Mouse (Mus musculus) embryonic facial prominence, embryonic 11.5 days (tissue): ENCODE measurements at regions not wholly inside any gene's neighbourhood (a gene's known extent, or its start where the extent isn't known, plus 50 kb on each side); places are given as distances from the start of the nearest gene placed in this dataset.
A peak's percentile ranks its signal among the peaks of the same experiment; 100 is the strongest.

Experiments used
- ATAC-seq: fragments of 200-750 bp; cut with Nextera tagmentation; replicated peaks from 2 replicates; pipeline ENCODE4 v1.8.0; 2017; ENCODE audit warnings: low read depth; ENCODE audit not compliant: insufficient number of reproducible peaks, low FRiP score, low TSS enrichment
- DNase-seq: peaks from one replicate; pipeline ENCODE4 v3.0.0-alpha.2; 2015; ENCODE audit warnings: low spot score
- H3K27ac ChIP-seq: fragments of 300-500 bp; sonication (generic); replicated peaks from 2 replicates; pipeline ENCODE4 v1.5.1; 2014; ENCODE audit warnings: mild to moderate bottlenecking, low read depth, low read length, control low read depth
- H3K27me3 ChIP-seq: fragments of 300-500 bp; sonication (generic); 2 replicates; pipeline ENCODE4 v1.6.1; 2014; ENCODE audit warnings: mild to moderate bottlenecking, low read length, moderate library complexity, mixed read lengths; ENCODE audit not compliant: control insufficient read depth, insufficient read depth
- H3K36me3 ChIP-seq: fragments of 300-500 bp; sonication (generic); replicated peaks from 2 replicates; pipeline ENCODE4 v1.6.1; 2014; ENCODE audit warnings: low read depth, mild to moderate bottlenecking, low read length, moderate library complexity, mixed read lengths; ENCODE audit not compliant: control insufficient read depth, insufficient read depth
- H3K4me1 ChIP-seq: fragments of 300-500 bp; sonication (generic); 2 replicates; pipeline ENCODE4 v1.6.1; 2014; ENCODE audit warnings: low read length, mixed read lengths; ENCODE audit not compliant: control insufficient read depth, insufficient read depth
- H3K4me2 ChIP-seq: fragments of 300-500 bp; sonication (generic); 2 replicates; pipeline ENCODE4 v1.6.1; 2014; ENCODE audit warnings: low read depth, mild to moderate bottlenecking, control low read depth, low read length, moderate library complexity
- H3K4me3 ChIP-seq: fragments of 300-500 bp; sonication (generic); 2 replicates; pipeline ENCODE4 v1.5.1; 2014; ENCODE audit warnings: low read depth, low read length, control low read depth
- H3K9ac ChIP-seq: fragments of 300-500 bp; sonication (generic); replicated peaks from 2 replicates; pipeline ENCODE4 v1.6.1; 2014; ENCODE audit warnings: mild to moderate bottlenecking, control low read depth, low read length
- H3K9me3 ChIP-seq: fragments of 300-500 bp; sonication (generic); replicated peaks from 2 replicates; pipeline ENCODE4 v1.6.1; 2016; ENCODE audit warnings: mild to moderate bottlenecking, low read length, inconsistent platforms, mixed read lengths; ENCODE audit not compliant: control insufficient read depth
- WGBS: fragments of 180-500 bp; shearing (Covaris S2); extraction: QIAGEN DNeasy Blood & Tissue Kit; methylation state at CpG from one replicate; pipeline ENCODE4 v1.1.7; 2014; 5-methylcytosine and 5-hydroxymethylcytosine counted together

DNA sequence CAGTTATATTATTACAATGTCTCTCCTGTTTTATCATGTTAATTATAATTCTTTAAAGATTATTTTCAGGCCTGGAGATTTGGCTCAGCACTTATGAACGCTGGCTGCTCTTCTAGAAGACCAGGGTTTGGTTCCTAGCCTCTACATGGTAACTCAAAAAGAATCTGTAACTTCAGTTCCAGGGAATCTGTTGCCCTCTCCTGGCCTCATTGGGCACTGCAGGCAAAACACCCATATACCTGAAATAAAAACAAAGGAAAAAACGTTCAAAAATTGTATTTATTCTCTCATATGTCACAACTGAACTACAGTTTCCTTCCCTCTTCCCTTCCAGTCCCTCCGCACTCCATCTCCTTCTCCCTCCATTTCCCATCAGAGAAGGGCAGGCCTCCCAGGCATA lies 201.9 kb upstream of the Kit start:
- DNase-seq: peak; percentile 31
- Histone ChIP-seq H3K27ac (no peak overlapping the region), H3K27me3 (no peaks in the 10 kb centered on the region), H3K36me3 (no peaks in the 10 kb centered on the region), H3K9ac (no peak overlapping the region), H3K4me3 (no peak overlapping the region), H3K4me1 (no peaks in the 10 kb centered on the region), H3K9me3 (no peaks in the 10 kb centered on the region), H3K4me2 (no peak overlapping the region)
- ATAC-seq: no peak
- WGBS: 62% methylated on average over 3 of the region's 3 CpGs

DNA sequence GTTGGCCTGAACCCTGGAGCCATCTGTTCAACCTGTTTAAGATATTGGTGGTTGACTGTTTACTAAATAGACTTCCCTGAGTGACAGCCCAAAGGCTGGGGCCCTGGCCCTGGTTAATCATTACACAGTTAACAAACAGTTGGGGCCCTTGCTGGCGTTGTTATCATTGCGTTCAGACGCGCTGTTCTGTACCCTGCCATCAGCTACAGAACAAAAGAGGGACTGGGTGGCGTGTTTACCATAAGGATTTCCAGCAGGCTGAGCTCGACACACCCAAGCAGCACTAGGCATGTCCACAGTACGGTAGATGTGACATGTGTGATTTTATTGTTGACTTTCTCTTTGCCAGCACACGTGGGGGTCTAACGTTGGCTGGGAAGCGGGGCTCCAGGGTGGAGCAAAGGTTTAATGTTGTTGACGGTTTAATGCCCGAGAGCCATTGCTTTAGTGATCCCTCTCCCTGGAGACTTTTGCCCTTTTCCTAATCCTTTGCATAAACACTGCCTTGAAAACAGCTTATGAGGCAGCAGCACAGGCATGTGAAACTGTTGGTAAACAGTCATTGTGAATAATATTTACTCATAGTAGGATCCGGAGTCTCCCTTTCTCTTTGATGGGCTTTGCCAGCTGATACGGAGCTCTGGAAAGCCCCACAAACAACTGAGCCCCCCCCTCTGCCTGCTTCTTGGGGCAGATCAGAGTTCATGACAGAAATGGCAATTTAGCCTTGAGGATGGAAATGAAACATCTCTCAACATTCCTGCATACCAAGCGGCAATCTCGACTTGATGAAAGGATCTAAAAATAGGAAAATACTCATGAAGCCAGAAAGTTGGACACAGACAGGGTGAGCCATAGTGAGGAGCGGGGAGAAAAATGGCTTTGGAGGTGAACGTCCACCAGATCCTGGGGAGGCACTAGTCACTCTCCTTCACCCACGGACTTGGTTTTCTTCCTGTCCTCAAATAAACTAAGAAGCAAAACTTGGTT lies 197.1 kb upstream of the Kit start:
- H3K9ac ChIP-seq: no peak overlapping the region
- ATAC-seq (no peak), DNase-seq (no peak)
- 54% methylated on average over 19 of the region's 19 CpGs for WGBS
- H3K36me3 ChIP-seq: no peaks in the 10 kb centered on the region
- no peaks in the 10 kb centered on the region for H3K4me1 ChIP-seq
- H3K4me3 ChIP-seq: no peak overlapping the region
- no peak overlapping the region for H3K4me2 ChIP-seq
- H3K27me3 ChIP-seq: no peaks in the 10 kb centered on the region
- no peaks in the 10 kb centered on the region for H3K9me3 ChIP-seq
- no peak overlapping the region for H3K27ac ChIP-seq

DNA sequence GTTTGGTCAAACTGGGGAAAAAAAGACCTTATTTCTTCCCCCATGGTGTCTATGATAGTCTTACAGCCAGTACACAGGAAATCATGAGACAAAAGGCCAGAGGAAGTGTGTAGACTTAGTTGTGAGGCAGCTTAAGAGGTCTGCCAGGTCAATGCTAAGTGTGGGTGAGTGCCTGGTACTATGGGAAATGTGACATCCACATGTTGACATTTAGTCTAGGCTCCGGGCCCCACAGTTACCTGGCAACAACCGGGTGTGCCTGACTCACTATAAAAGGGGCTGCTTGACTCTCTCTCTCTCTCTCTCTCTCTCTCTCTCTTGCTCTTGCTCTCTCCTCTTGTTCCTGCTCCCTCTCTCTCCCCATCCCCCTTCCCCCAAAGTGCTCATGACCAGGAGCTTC lies 196.1 kb upstream of the Kit start:
- WGBS: 59% methylated on average over 2 of the region's 2 CpGs
- DNase-seq: no peak
- ATAC-seq: no peak
- Histone ChIP-seq H3K4me2 (no peak overlapping the region), H3K9me3 (no peaks in the 10 kb centered on the region), H3K27me3 (no peaks in the 10 kb centered on the region), H3K4me1 (no peaks in the 10 kb centered on the region), H3K27ac (no peak overlapping the region), H3K4me3 (no peak overlapping the region), H3K9ac (no peak overlapping the region), H3K36me3 (no peaks in the 10 kb centered on the region)

DNA sequence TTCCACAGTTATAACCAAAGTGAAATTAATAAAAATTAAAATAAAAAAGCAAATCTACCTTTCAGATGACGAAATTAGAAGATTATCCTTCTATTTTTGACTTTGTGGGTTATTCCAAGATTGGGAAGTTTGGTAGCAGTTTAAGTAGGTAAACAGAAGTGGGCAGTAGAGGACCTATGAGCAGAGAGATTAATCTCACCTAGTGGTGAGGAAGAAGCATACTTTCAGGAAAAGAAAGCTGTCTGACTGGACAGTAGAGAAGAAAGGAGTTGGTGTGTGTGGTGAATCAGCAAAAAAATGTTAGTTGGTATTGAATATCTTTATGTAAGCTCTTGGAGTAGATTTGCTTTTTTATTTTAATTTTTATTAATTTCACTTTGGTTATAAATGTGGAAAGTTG lies 194.4 kb upstream of the Kit start:
- ATAC-seq: no peak
- no peaks in the 10 kb centered on the region for H3K4me1 ChIP-seq
- no peak overlapping the region for H3K9ac ChIP-seq
- H3K27me3 ChIP-seq: no peaks in the 10 kb centered on the region
- H3K27ac ChIP-seq: no peak overlapping the region
- no peaks in the 10 kb centered on the region for H3K36me3 ChIP-seq
- DNase-seq: no peak
- H3K4me3 ChIP-seq: no peak overlapping the region
- H3K9me3 ChIP-seq: no peaks in the 10 kb centered on the region
- WGBS: 67% methylated on average over 1 of the region's 1 CpGs
- H3K4me2 ChIP-seq: no peak overlapping the region

DNA sequence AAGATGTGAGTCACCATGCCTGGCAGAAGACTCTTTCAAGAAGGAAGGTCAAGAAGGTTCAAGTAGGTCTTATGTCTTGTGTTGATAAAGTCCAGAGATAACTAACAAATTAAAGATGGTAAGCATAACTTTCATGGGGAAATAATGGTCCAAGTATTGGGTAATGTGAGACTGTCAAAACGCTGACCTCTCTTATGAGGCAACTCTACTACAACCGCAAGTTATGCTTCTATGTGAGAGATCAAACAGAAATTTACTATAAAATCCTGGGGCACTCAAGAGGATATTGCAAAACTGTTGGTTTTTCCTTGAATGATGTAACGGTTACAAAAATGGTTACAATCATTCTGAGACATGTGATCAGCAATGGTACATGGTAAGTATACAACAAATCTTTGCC lies 192.6 kb upstream of the Kit start:
- WGBS: 90% methylated on average over 3 of the region's 3 CpGs
- Histone ChIP-seq H3K4me2 (no peak overlapping the region), H3K4me1 (no peaks in the 10 kb centered on the region), H3K9me3 (no peaks in the 10 kb centered on the region), H3K9ac (no peak overlapping the region), H3K4me3 (no peak overlapping the region), H3K27ac (no peak overlapping the region), H3K27me3 (no peaks in the 10 kb centered on the region), H3K36me3 (no peaks in the 10 kb centered on the region)
- ATAC-seq: no peak
- DNase-seq: no peak

DNA sequence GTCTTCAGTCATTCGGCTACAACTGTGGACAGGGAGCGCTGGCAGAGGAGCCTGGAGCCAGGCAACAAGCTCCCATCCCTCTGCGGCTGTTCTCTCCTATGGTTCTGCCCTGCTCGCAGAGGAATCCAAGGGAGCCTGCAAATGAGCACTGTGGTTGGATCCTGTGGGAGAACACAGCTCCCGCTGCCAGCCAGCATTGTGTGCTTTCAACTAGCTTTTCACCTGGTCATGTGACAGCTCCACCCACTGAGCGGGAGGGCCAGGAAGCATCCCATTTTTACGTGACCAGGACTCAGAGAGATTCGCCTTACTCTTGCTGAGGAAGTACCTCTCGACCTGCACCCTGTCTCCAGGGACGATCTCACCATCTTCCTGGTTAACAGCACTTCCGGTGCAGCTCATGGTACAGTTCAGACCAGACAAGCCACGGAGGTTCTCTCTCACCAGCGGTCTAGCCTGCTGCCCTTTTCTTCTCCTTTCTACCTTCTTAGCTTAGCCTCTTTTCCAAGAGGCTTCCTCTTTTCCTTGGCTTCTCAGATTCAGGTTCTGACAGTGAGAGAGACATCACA lies 186.7 kb upstream of the Kit start:
- H3K4me2 ChIP-seq: no peak overlapping the region
- no peak overlapping the region for H3K4me3 ChIP-seq
- H3K36me3 ChIP-seq: no peaks in the 10 kb centered on the region
- H3K27me3 ChIP-seq: no peaks in the 10 kb centered on the region
- no peak overlapping the region for H3K9ac ChIP-seq
- no peak overlapping the region for H3K27ac ChIP-seq
- no peaks in the 10 kb centered on the region for H3K4me1 ChIP-seq
- ATAC-seq: no peak
- DNase-seq: no peak
- WGBS: 42% methylated on average over 13 of the region's 13 CpGs
- H3K9me3 ChIP-seq: no peaks in the 10 kb centered on the region

DNA sequence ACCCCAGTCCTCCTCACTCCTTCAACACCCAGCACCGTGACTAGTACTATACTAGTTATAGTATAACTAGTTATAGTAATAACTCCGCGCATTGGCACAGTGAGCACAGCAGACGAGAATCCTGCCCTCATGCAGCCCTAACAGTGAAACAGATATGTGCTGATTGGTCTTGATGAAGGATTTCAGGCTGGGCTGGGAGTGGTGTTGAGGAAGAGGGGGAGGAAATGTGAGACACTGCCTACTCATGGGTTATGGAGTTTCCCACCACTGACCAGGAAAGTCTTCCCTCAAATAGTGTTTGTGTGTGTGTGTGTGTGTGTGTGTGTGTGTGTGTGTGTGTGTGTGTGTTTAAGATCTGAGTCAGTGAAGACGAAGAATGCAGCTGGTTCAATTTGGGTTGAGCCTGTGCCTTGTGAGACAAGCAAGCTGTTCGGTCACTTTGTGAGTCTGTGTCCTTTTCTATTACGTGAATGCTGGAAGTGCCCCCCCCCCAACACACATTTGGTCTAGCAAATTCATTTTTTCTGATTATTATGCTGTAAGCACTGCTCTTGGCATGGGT lies 185.9 kb upstream of the Kit start:
- Histone ChIP-seq H3K27ac (no peak overlapping the region), H3K9me3 (no peaks in the 10 kb centered on the region), H3K9ac (no peak overlapping the region), H3K4me2 (no peak overlapping the region), H3K36me3 (no peaks in the 10 kb centered on the region), H3K27me3 (no peaks in the 10 kb centered on the region), H3K4me3 (no peak overlapping the region), H3K4me1 (no peaks in the 10 kb centered on the region)
- no peak; the same call in 1 of the 2 replicates for ATAC-seq
- no peak for DNase-seq
- WGBS: 85% methylated on average over 7 of the region's 7 CpGs

DNA sequence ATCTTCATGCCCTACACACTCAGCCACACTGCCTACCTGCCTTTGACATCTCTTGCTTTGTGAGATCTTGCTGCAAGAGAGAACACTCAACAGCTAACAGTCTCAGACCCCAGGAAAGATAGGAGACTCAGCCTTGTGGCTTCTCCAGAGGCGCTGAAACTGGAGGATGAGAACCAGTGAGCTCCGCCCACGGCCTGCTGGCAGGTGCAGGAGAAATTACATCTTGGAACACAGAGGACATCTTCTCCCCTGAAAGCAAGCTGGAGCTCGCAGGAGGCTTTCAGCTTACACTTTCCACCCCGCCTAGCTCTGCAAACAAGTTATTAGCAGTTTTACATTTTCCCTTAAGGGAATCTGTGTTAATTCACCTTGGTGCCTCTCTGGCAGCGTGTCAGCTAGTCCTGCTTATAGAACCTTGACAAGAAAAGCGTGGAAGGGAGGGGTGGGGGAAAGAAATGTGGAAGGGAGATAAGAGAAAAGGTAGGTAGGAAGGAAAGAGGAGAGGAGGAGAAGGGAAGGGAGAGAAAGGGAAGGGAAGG lies 185.2 kb upstream of the Kit start:
- Histone ChIP-seq H3K27ac (no peak overlapping the region), H3K9me3 (no peaks in the 10 kb centered on the region), H3K9ac (no peak overlapping the region), H3K4me2 (no peak overlapping the region), H3K27me3 (no peaks in the 10 kb centered on the region), H3K4me1 (no peaks in the 10 kb centered on the region), H3K36me3 (no peaks in the 10 kb centered on the region), H3K4me3 (no peak overlapping the region)
- ATAC-seq (no peak), DNase-seq (no peak)
- 68% methylated on average over 7 of the region's 7 CpGs for WGBS
